Mouse (Mus musculus): Measurements from ENCODE around the gene Eif4e. TPM values are rescaled to one million over a fixed set of nuclear protein-coding genes. Genes with fewer than 3 reads are reported as not detected.

Gene Eif4e
- polyA plus RNA-seq, 1 experiment from 2014 or later: 557 TPM

DNA sequence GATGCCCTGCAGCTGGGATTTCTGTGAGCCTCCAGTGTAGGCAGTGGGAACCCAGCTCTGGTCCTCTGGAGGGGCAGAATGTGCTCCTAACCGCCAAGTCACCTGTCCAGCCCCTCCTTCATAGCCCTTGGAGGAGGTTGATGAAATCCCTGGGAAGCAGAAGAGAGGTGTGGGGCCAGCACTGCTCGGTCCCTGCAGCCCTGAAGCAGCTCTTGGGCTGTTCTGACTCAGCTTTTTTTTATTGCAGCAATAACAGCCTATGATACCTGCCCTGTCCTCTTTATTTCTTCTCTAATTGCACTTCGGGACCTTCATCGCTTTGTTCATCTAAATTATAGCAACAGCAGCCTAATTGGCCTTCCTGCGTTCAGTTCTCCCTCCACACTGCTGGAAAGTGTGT is 15.5 kb upstream of the Eif4e start:
- no peak overlapping the region for H3K4me2 ChIP-seq (ENCODE audit: low read depth, severe bottlenecking)
- H3K4me1 ChIP-seq (ENCODE audit: control insufficient read depth, insufficient read depth, low read length): no peaks in the 10 kb centered on the region
- no peak overlapping the region for H3K9ac ChIP-seq (ENCODE audit: low read length)
- ATAC-seq (ENCODE audit: insufficient number of reproducible peaks, low FRiP score, low TSS enrichment, low read depth) (no peak), DNase-seq (ENCODE audit: low spot score) (no peak)
- no peaks in the 10 kb centered on the region for H3K36me3 ChIP-seq (ENCODE audit: control insufficient read depth, insufficient read depth, low read length)
- WGBS: 46% methylated on average over 5 of the region's 5 CpGs
- no peaks in the 10 kb centered on the region for H3K27me3 ChIP-seq (ENCODE audit: control insufficient read depth, insufficient read depth, low read length)
- no peaks in the 10 kb centered on the region for H3K9me3 ChIP-seq (ENCODE audit: control insufficient read depth, low read length)
- H3K4me3 ChIP-seq (ENCODE audit: low read depth, low read length): no peak overlapping the region
- no peak overlapping the region for H3K27ac ChIP-seq (replicated peaks; ENCODE audit: low read depth, low read length)

DNA sequence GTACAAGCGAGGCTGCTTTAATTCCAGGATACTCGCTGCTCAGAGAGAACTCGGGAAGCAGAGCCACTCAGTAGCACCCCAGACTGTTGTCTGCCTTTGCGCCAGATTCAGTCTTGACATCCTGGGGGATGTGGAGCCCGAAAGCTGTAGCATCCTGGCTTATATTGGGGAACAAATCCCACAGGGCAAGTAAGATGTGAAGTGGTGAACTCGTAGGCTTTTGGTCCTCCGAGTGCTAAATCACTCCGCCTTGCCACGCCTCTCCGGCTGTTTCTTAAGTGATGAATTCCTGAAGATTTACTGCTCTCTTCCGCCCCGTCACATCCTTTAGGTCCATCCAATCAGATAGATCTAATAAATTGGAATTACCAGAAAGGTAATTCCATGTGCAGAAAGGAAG is 12.7 kb upstream of the Eif4e start:
- DNase-seq (ENCODE audit: low spot score) (no peak), ATAC-seq (ENCODE audit: insufficient number of reproducible peaks, low FRiP score, low TSS enrichment, low read depth) (no peak)
- WGBS: 52% methylated on average over 12 of the region's 12 CpGs
- Histone ChIP-seq H3K36me3 (ENCODE audit: control insufficient read depth, insufficient read depth, low read length) (no peaks in the 10 kb centered on the region), H3K27ac (replicated peaks; ENCODE audit: low read depth, low read length) (no peak overlapping the region), H3K9me3 (ENCODE audit: control insufficient read depth, low read length) (no peaks in the 10 kb centered on the region), H3K4me3 (ENCODE audit: low read depth, low read length) (no peak overlapping the region), H3K9ac (ENCODE audit: low read length) (no peak overlapping the region), H3K4me2 (ENCODE audit: low read depth, severe bottlenecking) (no peak overlapping the region), H3K4me1 (ENCODE audit: control insufficient read depth, insufficient read depth, low read length) (no peaks in the 10 kb centered on the region), H3K27me3 (ENCODE audit: control insufficient read depth, insufficient read depth, low read length) (no peaks in the 10 kb centered on the region)

DNA sequence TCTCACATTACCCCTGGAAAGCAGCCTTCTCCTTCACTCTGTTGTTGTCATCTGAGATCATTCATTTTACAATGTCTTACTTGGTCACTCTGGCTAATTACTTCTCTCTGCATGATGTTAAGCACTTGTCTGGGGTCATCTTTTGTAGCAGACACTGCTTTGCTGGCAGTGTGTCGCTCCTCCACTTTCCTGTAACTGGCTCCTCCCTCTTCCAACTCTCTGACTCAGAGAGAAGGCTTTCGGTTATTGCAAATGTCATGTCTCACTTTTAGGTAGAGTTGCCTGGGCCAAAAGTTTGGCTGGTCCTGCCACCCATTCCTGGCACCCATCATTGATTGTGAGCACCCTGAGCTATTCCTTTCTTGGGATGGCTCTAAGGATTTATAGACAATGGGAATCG is 11.2 kb upstream of the Eif4e start:
- WGBS: 73% methylated on average over 3 of the region's 3 CpGs
- no peak for ATAC-seq (ENCODE audit: insufficient number of reproducible peaks, low FRiP score, low TSS enrichment, low read depth)

DNA sequence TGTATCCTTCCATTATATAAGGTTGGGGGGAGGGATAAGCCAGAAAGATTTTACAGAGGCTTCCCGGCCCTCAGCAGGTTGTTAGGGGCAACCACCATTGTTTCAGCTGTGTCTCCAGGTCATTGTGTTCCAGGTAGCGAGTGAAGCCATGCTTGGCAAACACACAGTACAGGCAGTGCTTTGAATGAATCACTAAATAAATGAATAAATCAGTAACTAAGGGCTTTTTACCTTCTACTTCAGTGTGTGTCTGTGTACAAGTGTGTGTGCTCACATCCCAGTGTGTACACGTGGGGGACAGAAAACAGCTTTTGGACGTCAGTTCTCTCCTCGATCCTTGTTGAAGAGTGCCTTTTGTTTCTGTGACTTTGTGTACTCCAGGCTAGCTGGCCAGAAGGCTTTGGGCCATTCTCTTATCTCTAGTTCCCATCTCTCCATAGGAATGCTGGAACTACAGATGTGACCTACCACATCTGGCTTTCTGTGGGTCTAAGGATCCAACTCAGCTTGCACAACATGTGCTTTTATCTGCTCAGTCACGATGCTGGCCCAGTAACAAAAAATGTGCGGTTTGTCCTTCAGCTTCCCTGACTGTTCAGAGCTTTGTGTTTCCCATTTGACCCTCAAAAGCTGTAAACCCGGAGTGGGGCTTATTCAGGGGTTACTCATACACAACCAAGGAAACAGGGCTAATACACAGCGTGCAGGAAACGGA is 10.2 kb upstream of the Eif4e start:
- no peak for DNase-seq (ENCODE audit: low spot score)
- no peak overlapping the region for H3K9ac ChIP-seq (ENCODE audit: low read length)
- 76% methylated on average over 10 of the region's 10 CpGs for WGBS
- no peak overlapping the region for H3K4me2 ChIP-seq (ENCODE audit: low read depth, severe bottlenecking)
- H3K36me3 ChIP-seq (ENCODE audit: control insufficient read depth, insufficient read depth, low read length): no peaks in the 10 kb centered on the region
- no peak overlapping the region for H3K4me3 ChIP-seq (ENCODE audit: low read depth, low read length)
- H3K27ac ChIP-seq (replicated peaks; ENCODE audit: low read depth, low read length): no peak overlapping the region
- H3K27me3 ChIP-seq (ENCODE audit: control insufficient read depth, insufficient read depth, low read length): no peaks in the 10 kb centered on the region
- no peaks in the 10 kb centered on the region for H3K4me1 ChIP-seq (ENCODE audit: control insufficient read depth, insufficient read depth, low read length)
- ATAC-seq (ENCODE audit: insufficient number of reproducible peaks, low FRiP score, low TSS enrichment, low read depth): no peak
- H3K9me3 ChIP-seq (ENCODE audit: control insufficient read depth, low read length): no peaks in the 10 kb centered on the region

More for the DNA sequence above, 11.2 kb upstream of the Eif4e start:
- H3K9ac ChIP-seq (ENCODE audit: low read length): no peak overlapping the region
- H3K36me3 ChIP-seq (ENCODE audit: control insufficient read depth, insufficient read depth, low read length): no peaks in the 10 kb centered on the region
- no peak overlapping the region for H3K4me3 ChIP-seq (ENCODE audit: low read depth, low read length)
- no peaks in the 10 kb centered on the region for H3K27me3 ChIP-seq (ENCODE audit: control insufficient read depth, insufficient read depth, low read length)
- H3K4me1 ChIP-seq (ENCODE audit: control insufficient read depth, insufficient read depth, low read length): no peaks in the 10 kb centered on the region
- H3K9me3 ChIP-seq (ENCODE audit: control insufficient read depth, low read length): no peaks in the 10 kb centered on the region
- DNase-seq (ENCODE audit: low spot score): no peak
- H3K4me2 ChIP-seq (ENCODE audit: low read depth, severe bottlenecking): no peak overlapping the region
- H3K27ac ChIP-seq (replicated peaks; ENCODE audit: low read depth, low read length): no peak overlapping the region

DNA sequence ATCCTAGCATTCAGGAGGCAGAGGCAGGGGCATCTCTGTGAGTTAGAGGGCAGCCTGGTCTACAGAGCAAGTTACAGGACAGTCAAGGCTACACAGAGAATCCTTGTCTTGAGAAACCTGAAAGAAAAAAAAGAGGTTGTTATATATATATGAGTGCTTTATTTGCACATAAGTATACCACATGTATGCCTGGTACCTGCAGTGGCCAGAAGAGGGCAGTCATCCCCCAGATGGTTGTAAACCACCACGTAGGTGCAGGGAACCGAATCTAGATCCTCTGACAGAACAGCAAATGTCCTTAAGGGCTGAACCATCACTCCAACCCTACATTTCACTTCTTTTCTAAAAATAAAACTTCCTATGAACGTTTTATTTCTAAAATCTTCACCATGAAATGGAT is 8.1 kb upstream of the Eif4e start:
- Histone ChIP-seq H3K4me1 (ENCODE audit: control insufficient read depth, insufficient read depth, low read length) (no peaks in the 10 kb centered on the region), H3K9ac (ENCODE audit: low read length) (no peak overlapping the region), H3K9me3 (ENCODE audit: control insufficient read depth, low read length) (no peaks in the 10 kb centered on the region), H3K4me2 (ENCODE audit: low read depth, severe bottlenecking) (no peak overlapping the region), H3K27me3 (ENCODE audit: control insufficient read depth, insufficient read depth, low read length) (no peaks in the 10 kb centered on the region), H3K36me3 (ENCODE audit: control insufficient read depth, insufficient read depth, low read length) (no peaks in the 10 kb centered on the region), H3K4me3 (ENCODE audit: low read depth, low read length) (no peak overlapping the region), H3K27ac (replicated peaks; ENCODE audit: low read depth, low read length) (no peak overlapping the region)
- DNase-seq (ENCODE audit: low spot score) (no peak), ATAC-seq (ENCODE audit: insufficient number of reproducible peaks, low FRiP score, low TSS enrichment, low read depth) (no peak)
- 53% methylated on average over 3 of the region's 3 CpGs for WGBS

DNA sequence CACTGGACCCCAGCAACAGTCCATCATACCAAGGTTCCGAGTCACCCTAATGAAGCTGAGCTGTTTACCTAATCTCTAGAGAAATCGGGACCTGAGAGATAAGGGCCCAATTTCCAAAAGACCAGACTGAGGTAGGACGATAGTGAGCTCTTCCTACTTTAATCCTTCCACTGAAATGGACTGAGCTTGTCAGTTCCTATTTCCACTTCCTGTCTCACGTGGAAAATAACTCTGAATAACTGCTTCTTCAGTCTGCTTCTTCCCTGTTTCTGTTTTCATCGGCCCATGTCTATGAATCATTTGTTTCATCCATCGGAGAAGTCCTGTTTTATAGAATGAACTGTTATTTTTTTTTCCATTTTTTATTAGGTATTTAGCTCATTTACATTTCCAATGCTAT is 6.8 kb upstream of the Eif4e start:
- no peaks in the 10 kb centered on the region for H3K9me3 ChIP-seq (ENCODE audit: control insufficient read depth, low read length)
- H3K36me3 ChIP-seq (ENCODE audit: control insufficient read depth, insufficient read depth, low read length): no peaks in the 10 kb centered on the region
- DNase-seq (ENCODE audit: low spot score): no peak
- H3K4me3 ChIP-seq (ENCODE audit: low read depth, low read length): no peak overlapping the region
- H3K9ac ChIP-seq (ENCODE audit: low read length): no peak overlapping the region
- no peaks in the 10 kb centered on the region for H3K27me3 ChIP-seq (ENCODE audit: control insufficient read depth, insufficient read depth, low read length)
- no peaks in the 10 kb centered on the region for H3K4me1 ChIP-seq (ENCODE audit: control insufficient read depth, insufficient read depth, low read length)
- no peak overlapping the region for H3K4me2 ChIP-seq (ENCODE audit: low read depth, severe bottlenecking)
- 84% methylated on average over 6 of the region's 6 CpGs for WGBS
- H3K27ac ChIP-seq (replicated peaks; ENCODE audit: low read depth, low read length): no peak overlapping the region
- ATAC-seq (ENCODE audit: insufficient number of reproducible peaks, low FRiP score, low TSS enrichment, low read depth): no peak

DNA sequence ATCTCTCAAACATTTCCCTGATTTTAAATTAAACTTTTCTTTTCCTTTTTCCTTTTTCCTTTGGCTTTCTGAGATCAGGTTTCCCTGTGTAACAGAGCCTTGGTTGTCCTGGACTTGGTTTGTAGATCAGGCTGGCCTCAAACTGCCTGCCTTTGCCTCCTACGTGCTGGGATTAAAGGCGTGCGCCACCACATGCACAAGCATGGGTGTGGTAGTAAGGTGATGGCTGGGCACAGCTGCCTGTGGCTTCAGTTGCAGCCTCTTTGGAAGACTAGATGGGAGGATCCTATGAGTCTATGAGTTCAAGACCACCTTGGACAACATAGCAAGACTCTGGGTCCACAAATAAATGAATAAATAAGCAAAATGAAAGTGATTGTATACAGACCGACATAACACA is 2.0 kb upstream of the Eif4e start:
- no peak overlapping the region for H3K27ac ChIP-seq (replicated peaks; ENCODE audit: low read depth, low read length)
- peaks cover 2% of the 10 kb centered on the region; the same call in 1 of the 2 replicates for H3K4me1 ChIP-seq (ENCODE audit: control insufficient read depth, insufficient read depth, low read length)
- H3K4me3 ChIP-seq (ENCODE audit: low read depth, low read length): no peak overlapping the region
- H3K36me3 ChIP-seq (ENCODE audit: control insufficient read depth, insufficient read depth, low read length): no peaks in the 10 kb centered on the region
- ATAC-seq (ENCODE audit: insufficient number of reproducible peaks, low FRiP score, low TSS enrichment, low read depth) (no peak), DNase-seq (ENCODE audit: low spot score) (no peak)
- no peak overlapping the region for H3K9ac ChIP-seq (ENCODE audit: low read length)
- no peaks in the 10 kb centered on the region for H3K27me3 ChIP-seq (ENCODE audit: control insufficient read depth, insufficient read depth, low read length)
- H3K4me2 ChIP-seq (ENCODE audit: low read depth, severe bottlenecking): no peak overlapping the region
- 86% methylated on average over 4 of the region's 4 CpGs for WGBS
- H3K9me3 ChIP-seq (ENCODE audit: control insufficient read depth, low read length): no peaks in the 10 kb centered on the region

DNA sequence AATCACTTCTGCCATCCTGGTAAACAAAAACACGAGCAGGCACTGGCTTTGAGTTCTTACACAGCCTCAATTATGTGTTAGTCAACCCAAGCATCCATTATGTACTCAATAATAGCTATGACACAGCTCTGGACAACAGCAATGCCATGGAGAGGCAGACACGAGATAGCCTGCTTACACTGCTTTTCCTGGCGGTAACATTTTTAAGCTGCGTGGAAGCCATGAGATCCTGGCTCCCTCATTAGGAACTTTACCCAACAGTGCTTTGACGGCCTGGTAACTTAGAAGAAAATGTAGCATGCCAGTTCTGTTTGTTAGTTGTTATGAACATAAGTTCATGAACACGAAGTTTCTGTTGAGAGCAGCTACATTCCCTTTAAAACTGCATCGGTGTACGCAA is 485 bp upstream of the Eif4e start:
- no peaks in the 10 kb centered on the region for H3K36me3 ChIP-seq (ENCODE audit: control insufficient read depth, insufficient read depth, low read length)
- ATAC-seq (ENCODE audit: insufficient number of reproducible peaks, low FRiP score, low TSS enrichment, low read depth) (no peak), DNase-seq (ENCODE audit: low spot score) (no peak)
- WGBS: 45% methylated on average over 8 of the region's 8 CpGs
- H3K27me3 ChIP-seq (ENCODE audit: control insufficient read depth, insufficient read depth, low read length): no peaks in the 10 kb centered on the region
- H3K9ac ChIP-seq (ENCODE audit: low read length): no peak overlapping the region
- no peak overlapping the region for H3K4me3 ChIP-seq (ENCODE audit: low read depth, low read length)
- peaks cover 5% of the 10 kb centered on the region; the same call in 1 of the 2 replicates for H3K4me1 ChIP-seq (ENCODE audit: control insufficient read depth, insufficient read depth, low read length)
- H3K4me2 ChIP-seq (ENCODE audit: low read depth, severe bottlenecking): no peak overlapping the region
- H3K9me3 ChIP-seq (ENCODE audit: control insufficient read depth, low read length): no peaks in the 10 kb centered on the region
- H3K27ac ChIP-seq (replicated peaks; ENCODE audit: low read depth, low read length): no peak overlapping the region

Data from limb, embryonic 11.5 days (tissue).